Comparison of ENCODE assay signal across 12 mouse cellular contexts in genomic region chr5:128606596-128606995, GRCm38 (mm10). TPM values are rescaled to one million over a fixed set of nuclear protein-coding genes. Genes with fewer than 3 reads are reported as not detected.
DNase-seq lines count a peak whose midpoint lies in the region; ATAC-seq lines count a peak whose summit lies in the region.
"Had no signal": no experiment of that assay in that cellular context is flagged by ENCODE, and none has a peak within 500 bp of the region (broad histone marks: within the 10 kb centered on the region; RNA-seq: fewer than 3 reads in every experiment).

No protein-coding gene starts in this region.

- no peak overlapping the region for H3K4me3 ChIP-seq in forebrain, embryonic 11.5 days (ENCODE audit: low read depth, low read length)
- no peak overlapping the region for H3K4me3 ChIP-seq in forebrain, embryonic 15.5 days
- no peak overlapping the region for H3K4me3 ChIP-seq in limb, embryonic 15.5 days

- DNase-seq in forebrain, embryonic 11.5 days (ENCODE audit: low spot score) = no peak
- DNase-seq in thymus, postnatal 0 days (ENCODE audit: low spot score) = peak; percentile 52
- no peak for DNase-seq in thymus, adult 18-20 months
- no peak for DNase-seq in urinary bladder, postnatal 36 days (ENCODE audit: low spot score in 2 of 2)
- no peak for DNase-seq in layer of hippocampus, postnatal 36 days
- DNase-seq in layer of hippocampus, adult 8-10 months (ENCODE audit: low spot score in 2 of 2) = no peak
- DNase-seq: adrenal gland, postnatal 14 days; cerebellum, adult 8-10 months; kidney, adult 18-20 months had no signal

- H3K9me3 ChIP-seq in forebrain, embryonic 11.5 days (ENCODE audit: control insufficient read depth, low read length) = no peaks in the 10 kb centered on the region; the same call in 1 of the 2 replicates
- no peaks in the 10 kb centered on the region for H3K9me3 ChIP-seq in forebrain, embryonic 15.5 days
- no peaks in the 10 kb centered on the region for H3K9me3 ChIP-seq in limb, embryonic 15.5 days

- WGBS in forebrain, embryonic 11.5 days = 7% methylated on average over 14 of the region's 14 CpGs
- WGBS in forebrain, embryonic 15.5 days = 4% methylated on average over 14 of the region's 14 CpGs
- WGBS in limb, embryonic 15.5 days = 9% methylated on average over 14 of the region's 14 CpGs

- peaks cover 70% of the 10 kb centered on the region for H3K27me3 ChIP-seq in forebrain, embryonic 11.5 days (ENCODE audit: control insufficient read depth, insufficient read depth, low read length)
- H3K27me3 ChIP-seq in forebrain, embryonic 15.5 days = peaks cover 69% of the 10 kb centered on the region
- peaks cover 12% of the 10 kb centered on the region for H3K27me3 ChIP-seq in limb, embryonic 15.5 days

- H3K9ac ChIP-seq in forebrain, embryonic 11.5 days (ENCODE audit: low read length) = no peak overlapping the region
- H3K9ac ChIP-seq in forebrain, embryonic 15.5 days (replicated peaks) = no peak overlapping the region
- no peak overlapping the region for H3K9ac ChIP-seq in limb, embryonic 15.5 days

- H3K4me2 ChIP-seq in forebrain, embryonic 11.5 days (ENCODE audit: low read depth, low read length, severe bottlenecking) = peak overlapping the region; percentile 29; the same call in 1 of the 2 replicates
- no peak overlapping the region for H3K4me2 ChIP-seq in forebrain, embryonic 15.5 days (replicated peaks)
- 0 out of 2 replicates have a peak overlapping the region, but pooled peaks have one; percentile 19 for H3K4me2 ChIP-seq in limb, embryonic 15.5 days

- ATAC-seq in forebrain, embryonic 11.5 days (replicated peaks; ENCODE audit: low FRiP score) = no peak
- no peak for ATAC-seq in forebrain, embryonic 15.5 days (replicated peaks)
- no peak for ATAC-seq in limb, embryonic 15.5 days (ENCODE audit: insufficient number of reproducible peaks, low FRiP score, low TSS enrichment, low read depth)
- ATAC-seq: lung, postnatal 0 days had no signal

- peaks cover 11% of the 10 kb centered on the region for H3K4me1 ChIP-seq in forebrain, embryonic 11.5 days (replicated peaks; ENCODE audit: control insufficient read depth, insufficient read depth, low read length)
- peaks cover 6% of the 10 kb centered on the region for H3K4me1 ChIP-seq in forebrain, embryonic 15.5 days
- peaks cover 29% of the 10 kb centered on the region for H3K4me1 ChIP-seq in limb, embryonic 15.5 days

- no peak overlapping the region for H3K27ac ChIP-seq in forebrain, embryonic 11.5 days (ENCODE audit: low read depth, low read length)
- no peak overlapping the region for H3K27ac ChIP-seq in forebrain, embryonic 15.5 days (replicated peaks)
- H3K27ac ChIP-seq in limb, embryonic 15.5 days = no peak overlapping the region

- no peaks in the 10 kb centered on the region for H3K36me3 ChIP-seq in forebrain, embryonic 11.5 days (ENCODE audit: control insufficient read depth, insufficient read depth, low read length)
- no peaks in the 10 kb centered on the region for H3K36me3 ChIP-seq in forebrain, embryonic 15.5 days
- H3K36me3 ChIP-seq in limb, embryonic 15.5 days = no peaks in the 10 kb centered on the region

RNA-seq across cellular contexts. Expression of gene Fzd10, which starts 6.0 kb away (rescaled TPM):
- 6.1 and 6.6 TPM in 2 replicates for polyA plus RNA-seq in forebrain, embryonic 11.5 days (2014; fragmentation: Nextera tagmentation; extraction: Ambion mirVana)
- 0.64 and 1.1 TPM in 2 replicates for polyA plus RNA-seq in forebrain, embryonic 15.5 days (2015; fragmentation: Nextera tagmentation; extraction: Ambion mirVana)
- polyA plus RNA-seq in thymus, postnatal 0 days (2015; fragmentation: Nextera tagmentation; extraction: Ambion mirVana) = 3.1 TPM in 2 replicates
- 5.9 and 7.7 TPM in 2 replicates for polyA plus RNA-seq in limb, embryonic 15.5 days (2015; fragmentation: Nextera tagmentation; extraction: Ambion mirVana)
- under 1 TPM; 0.48 to 0.60 TPM for total RNA-seq in layer of hippocampus, postnatal 36 days (2021)
- under 1 TPM; 0.47 to 0.86 (median 0.67) TPM for total RNA-seq in layer of hippocampus, adult 8-10 months (2022)
